Mouse (Mus musculus) brain, embryonic 14.5 days (tissue): ENCODE measurements around the gene Pfkp.

Source experiments
- CTCF ChIP-seq: fragments of 200-500 bp; IDR thresholded peaks from 2 replicates; pipeline ENCODE4 v1.5.1; 2012; ENCODE audit warnings: inconsistent platforms, mild to moderate bottlenecking, moderate library complexity, borderline replicate concordance; ENCODE audit not compliant: insufficient read depth, insufficient read length; ENCODE audit errors: extremely low read depth
- POLR2A ChIP-seq: fragments of 200-500 bp; IDR thresholded peaks from 2 replicates; pipeline ENCODE4 v1.6.1; 2012; ENCODE audit warnings: mild to moderate bottlenecking, inconsistent platforms, borderline replicate concordance; ENCODE audit not compliant: poor library complexity, insufficient read depth, insufficient read length, severe bottlenecking; ENCODE audit errors: extremely low read depth

- no peak for TF ChIP-seq CTCF
- no peak for TF ChIP-seq POLR2A
These were observed 53.2 kb downstream of the Pfkp start for GRCm38 (mm10) chr13:6595403-6595802.
